Mouse (Mus musculus) liver, embryonic 15.5 days (tissue): ENCODE data around the gene Nkd1. TPM values are rescaled to one million over a fixed set of nuclear protein-coding genes. Genes with fewer than 3 reads are reported as not detected.

Experiments
- ATAC-seq: fragments of 200-750 bp; cut with Nextera tagmentation; 2 replicates; pipeline ENCODE4 v1.8.0; 2017; ENCODE audit warnings: moderate number of reproducible peaks, mild to moderate bottlenecking, moderate library complexity; ENCODE audit not compliant: insufficient read depth
- H3K27ac ChIP-seq: fragments of 300-500 bp; sonication (generic); replicated peaks from 2 replicates; pipeline ENCODE4 v1.5.1; 2015; ENCODE audit warnings: mild to moderate bottlenecking, inconsistent platforms
- H3K27me3 ChIP-seq: fragments of 300-500 bp; sonication (generic); 2 replicates; pipeline ENCODE4 v1.6.1; 2015; ENCODE audit warnings: mild to moderate bottlenecking, inconsistent platforms
- H3K36me3 ChIP-seq: fragments of 300-500 bp; sonication (generic); replicated peaks from 2 replicates; pipeline ENCODE4 v1.6.1; 2015; ENCODE audit warnings: moderate library complexity, mild to moderate bottlenecking, inconsistent platforms
- H3K4me1 ChIP-seq: fragments of 300-500 bp; sonication (generic); replicated peaks from 2 replicates; pipeline ENCODE4 v1.6.1; 2015; ENCODE audit warnings: inconsistent platforms
- H3K4me2 ChIP-seq: fragments of 300-500 bp; sonication (generic); 2 replicates; pipeline ENCODE4 v1.6.1; 2015; ENCODE audit warnings: moderate library complexity, mild to moderate bottlenecking, inconsistent platforms
- H3K4me3 ChIP-seq: fragments of 300-500 bp; sonication (generic); replicated peaks from 2 replicates; pipeline ENCODE4 v1.5.1; 2015; ENCODE audit warnings: mild to moderate bottlenecking, inconsistent platforms
- H3K9ac ChIP-seq: fragments of 300-500 bp; sonication (generic); 2 replicates; pipeline ENCODE4 v1.6.1; 2015; ENCODE audit warnings: moderate library complexity, mild to moderate bottlenecking, inconsistent platforms
- H3K9me3 ChIP-seq: fragments of 300-500 bp; sonication (generic); replicated peaks from 2 replicates; pipeline ENCODE4 v1.6.1; 2016; ENCODE audit warnings: inconsistent platforms
- WGBS: fragments of 180-500 bp; shearing (Covaris S2); methylation state at CpG from one replicate; pipeline ENCODE4 v1.1.7; 2015; ENCODE audit warnings: mixed read lengths; ENCODE audit not compliant: insufficient replicate concordance; 5-methylcytosine and 5-hydroxymethylcytosine counted together
- polyA plus RNA-seq: library from polyadenylated mRNA; unstranded; fragments of >200 nt; fragmentation: Nextera tagmentation; extraction: Ambion mirVana; gene quantifications from 2 replicates; pipeline ENCODE4 v1.2.1, GENCODE M21; 2015

The Nkd1 gene
- polyA plus RNA-seq, 1 experiment from 2014 or later: 1.8 TPM

DNA sequence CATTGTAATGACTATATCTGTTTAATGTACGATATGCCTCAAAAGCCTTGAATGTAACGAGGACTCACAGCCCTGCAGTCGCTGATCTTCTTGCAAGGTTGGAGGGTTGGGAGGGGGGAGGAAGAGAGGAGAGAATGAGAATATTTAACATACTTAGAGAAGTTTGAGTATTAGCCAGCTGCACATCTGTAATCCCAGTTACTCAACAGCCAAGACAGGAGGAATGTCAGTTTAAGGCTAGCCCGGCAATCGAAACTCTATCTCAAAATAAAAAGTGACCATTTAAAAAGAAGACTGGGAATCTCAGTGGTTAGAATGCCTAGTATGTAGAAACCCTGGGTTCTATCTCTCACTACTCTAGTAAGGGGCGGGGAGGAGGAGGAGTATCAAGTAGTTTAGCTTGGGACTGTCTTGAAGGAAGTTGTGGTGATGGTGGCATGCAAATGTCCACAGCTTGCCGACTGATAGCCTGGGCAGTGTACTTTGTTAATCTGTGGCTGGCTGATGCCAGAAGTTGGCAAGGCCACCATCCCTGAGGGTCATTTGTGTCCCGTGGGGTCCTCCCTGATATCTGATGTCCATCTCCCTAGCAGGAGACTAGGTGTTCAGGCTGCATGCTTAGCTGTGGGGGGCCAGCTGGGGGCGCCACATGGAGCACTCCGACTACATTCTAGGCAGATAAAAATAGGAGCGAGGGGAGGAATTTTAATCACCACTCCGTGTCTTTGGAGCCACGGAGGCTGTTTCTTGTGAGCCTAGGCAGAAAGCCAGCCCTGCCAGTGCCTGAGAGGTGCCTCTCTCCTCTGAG lies 46.4 kb downstream of the Nkd1 start:
- Histone ChIP-seq H3K9ac (no peak overlapping the region), H3K36me3 (no peaks in the 10 kb centered on the region), H3K4me2 (no peak overlapping the region), H3K27ac (no peak overlapping the region), H3K9me3 (no peaks in the 10 kb centered on the region), H3K27me3 (0 out of 2 replicates have a peak, but pooled peaks cover 3% of the 10 kb centered on the region), H3K4me1 (0 out of 2 replicates have a peak, but pooled peaks cover 19% of the 10 kb centered on the region), H3K4me3 (no peak overlapping the region)
- 36% methylated on average over 13 of the region's 13 CpGs for WGBS
- no peak for ATAC-seq

DNA sequence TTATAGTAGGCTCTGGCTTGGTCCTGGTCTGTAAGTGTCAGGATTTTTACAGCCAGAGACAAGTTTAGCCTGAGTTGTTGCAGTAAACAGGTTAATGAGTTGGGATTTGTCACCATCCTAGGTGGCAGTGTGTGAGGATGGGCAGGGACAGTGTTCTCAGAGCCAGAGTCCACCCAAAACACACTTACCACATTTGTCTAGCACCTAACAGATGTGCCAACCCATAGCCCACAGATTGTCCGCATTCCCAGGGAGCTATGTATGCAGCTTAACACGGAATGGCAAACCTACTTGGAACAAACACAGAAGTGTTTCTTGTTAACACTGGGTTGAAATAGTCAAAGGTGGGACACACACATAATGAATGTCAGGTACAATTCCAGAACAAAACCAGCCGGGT lies 47.1 kb downstream of the Nkd1 start:
- no peaks in the 10 kb centered on the region for H3K9me3 ChIP-seq
- H3K4me3 ChIP-seq: no peak overlapping the region
- no peak overlapping the region for H3K27ac ChIP-seq
- no peaks in the 10 kb centered on the region for H3K36me3 ChIP-seq
- WGBS: 71% methylated on average over 3 of the region's 3 CpGs
- ATAC-seq: no peak
- H3K9ac ChIP-seq: no peak overlapping the region
- 0 out of 2 replicates have a peak, but pooled peaks cover 3% of the 10 kb centered on the region for H3K27me3 ChIP-seq
- H3K4me1 ChIP-seq: 0 out of 2 replicates have a peak, but pooled peaks cover 19% of the 10 kb centered on the region
- no peak overlapping the region for H3K4me2 ChIP-seq

DNA sequence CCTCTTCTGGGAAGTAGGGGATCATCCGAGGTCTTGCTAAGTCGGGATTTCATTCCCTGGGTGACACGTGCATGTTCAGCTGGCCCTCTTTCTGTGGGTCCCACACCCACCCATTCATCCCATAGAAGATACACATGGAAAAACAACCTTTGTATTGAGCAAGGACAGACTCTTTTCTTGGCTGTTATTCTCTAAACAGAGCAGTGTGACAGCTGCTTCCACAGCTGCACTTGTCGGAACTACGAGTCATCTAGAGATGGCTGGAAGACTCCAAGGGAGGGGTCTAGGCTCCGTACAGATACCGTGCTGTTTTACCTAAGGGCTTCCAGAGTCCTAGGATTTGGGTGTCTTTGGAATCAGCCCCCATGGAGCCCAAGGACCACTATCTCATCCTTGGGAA lies 48.2 kb downstream of the Nkd1 start:
- Histone ChIP-seq H3K36me3 (no peaks in the 10 kb centered on the region), H3K9me3 (no peaks in the 10 kb centered on the region), H3K4me2 (no peak overlapping the region), H3K9ac (no peak overlapping the region), H3K4me1 (0 out of 2 replicates have a peak, but pooled peaks cover 19% of the 10 kb centered on the region), H3K4me3 (no peak overlapping the region), H3K27ac (no peak overlapping the region), H3K27me3 (0 out of 2 replicates have a peak, but pooled peaks cover 3% of the 10 kb centered on the region)
- 55% methylated on average over 7 of the region's 7 CpGs for WGBS
- no peak for ATAC-seq

DNA sequence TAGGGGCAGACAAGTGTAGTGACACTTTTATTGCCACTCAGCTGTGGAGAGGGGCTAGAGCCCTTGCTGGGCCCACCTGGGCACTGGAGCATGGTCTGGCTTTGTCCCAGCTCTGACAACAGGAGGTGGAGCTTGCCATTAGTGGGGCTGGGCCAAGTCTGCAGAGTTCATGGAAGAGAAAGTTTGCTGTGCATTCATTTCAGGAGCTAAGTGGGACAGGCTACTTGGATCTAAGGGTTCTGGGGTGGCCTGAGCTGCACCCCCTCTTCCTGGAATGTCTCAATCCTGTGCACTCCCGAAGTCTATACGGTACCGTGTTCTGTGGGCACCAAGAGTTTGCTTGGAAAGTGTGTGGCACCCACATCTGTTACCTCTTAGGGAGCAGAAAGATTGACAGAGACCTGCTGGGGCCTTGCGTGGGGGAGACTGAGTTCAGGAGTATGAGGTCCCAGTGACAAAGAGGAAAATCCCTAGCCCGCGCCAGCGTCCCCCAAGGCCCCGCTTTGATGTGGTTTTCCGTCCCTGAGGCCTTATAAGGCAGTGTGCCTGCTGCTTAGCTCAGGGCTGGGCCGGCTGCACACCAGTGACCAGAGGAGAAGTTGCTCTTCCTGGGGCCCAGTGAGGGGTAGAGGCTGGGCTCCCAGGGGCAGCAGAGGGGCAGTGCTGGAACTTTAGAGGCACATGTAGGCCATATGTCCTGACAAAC lies 49.3 kb downstream of the Nkd1 start:
- WGBS: 21% methylated on average over 10 of the region's 10 CpGs
- Histone ChIP-seq H3K9ac (no peak overlapping the region), H3K4me1 (0 out of 2 replicates have a peak, but pooled peaks cover 19% of the 10 kb centered on the region), H3K4me3 (no peak overlapping the region), H3K27ac (no peak overlapping the region), H3K4me2 (no peak overlapping the region; the same call in 1 of the 2 replicates), H3K36me3 (no peaks in the 10 kb centered on the region), H3K9me3 (no peaks in the 10 kb centered on the region), H3K27me3 (0 out of 2 replicates have a peak, but pooled peaks cover 3% of the 10 kb centered on the region)
- no peak for ATAC-seq

DNA sequence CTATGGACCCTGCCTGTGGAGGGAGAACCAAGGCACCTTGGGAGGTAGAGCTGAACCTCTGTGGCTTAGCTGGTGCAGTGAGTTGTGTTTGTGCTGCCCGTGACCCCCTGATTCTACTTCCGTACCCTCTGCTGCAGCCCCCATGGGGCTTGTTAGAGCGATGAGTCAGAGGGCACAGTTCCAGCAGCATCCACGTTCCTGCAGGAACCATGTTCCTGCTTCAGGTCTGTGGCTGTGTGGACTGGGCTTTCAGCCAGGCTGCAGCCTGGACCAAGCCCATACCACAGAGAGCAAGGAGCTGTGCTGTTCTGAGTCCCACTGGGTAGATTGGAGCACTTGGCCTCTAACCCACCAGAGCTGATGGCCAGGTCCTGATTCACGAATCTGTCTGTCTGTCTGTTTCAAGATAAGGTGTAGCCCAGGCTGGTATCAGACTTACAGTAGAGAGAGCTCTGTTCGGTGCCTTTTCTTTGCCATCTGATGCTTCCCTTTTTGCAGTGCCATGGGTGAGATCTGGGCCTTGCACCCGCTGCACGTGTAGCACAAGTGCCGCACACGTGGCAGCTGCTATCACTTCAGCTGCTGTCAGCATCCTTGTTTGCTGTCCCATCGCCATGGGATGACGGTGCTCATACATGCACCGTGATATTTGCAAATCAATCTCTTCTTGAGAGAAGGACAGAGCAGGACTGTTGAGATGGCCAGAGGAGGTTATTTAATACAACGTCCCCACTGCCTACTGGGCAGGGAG lies 50.5 kb downstream of the Nkd1 start:
- ATAC-seq: no peak

DNA sequence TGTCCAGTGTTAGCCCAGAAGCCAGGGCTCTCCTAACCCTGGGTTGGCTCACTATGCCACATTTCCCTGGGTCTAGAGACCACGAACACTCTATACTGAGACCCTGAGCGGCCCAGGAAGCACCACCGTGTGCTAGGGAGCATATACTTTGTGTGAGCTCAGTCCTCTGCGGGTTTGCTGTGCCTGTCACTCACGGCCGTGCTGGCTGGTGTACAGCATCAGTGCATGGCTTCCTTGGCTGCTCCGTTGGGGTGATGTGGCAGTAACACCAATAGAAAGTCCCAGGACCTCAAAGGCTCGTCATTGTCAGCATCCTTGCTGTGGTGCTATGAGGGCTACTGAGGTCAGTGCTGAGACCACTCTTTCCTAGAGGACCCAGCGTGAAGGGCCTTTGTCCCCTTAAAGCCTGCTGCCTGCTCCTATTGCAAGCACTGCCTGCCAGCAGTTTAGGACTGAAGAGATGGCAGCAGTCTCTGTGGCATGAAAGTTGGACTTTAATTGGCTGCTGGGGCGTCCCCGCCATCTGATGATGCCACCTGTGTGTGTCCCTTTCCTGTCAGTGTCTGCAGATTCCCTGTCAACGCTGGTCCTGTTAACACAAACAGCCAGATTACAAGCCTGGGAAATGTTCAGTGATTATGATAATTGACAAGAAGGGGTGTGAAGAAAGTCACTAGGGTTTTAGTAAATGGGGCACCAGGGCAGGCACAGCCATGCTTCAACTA lies 51.2 kb downstream of the Nkd1 start:
- Histone ChIP-seq H3K9ac (no peak overlapping the region), H3K4me3 (no peak overlapping the region), H3K4me2 (no peak overlapping the region), H3K4me1 (0 out of 2 replicates have a peak, but pooled peaks cover 19% of the 10 kb centered on the region), H3K9me3 (no peaks in the 10 kb centered on the region), H3K36me3 (no peaks in the 10 kb centered on the region), H3K27me3 (0 out of 2 replicates have a peak, but pooled peaks cover 3% of the 10 kb centered on the region), H3K27ac (no peak overlapping the region)
- ATAC-seq: no peak
- WGBS: 55% methylated on average over 12 of the region's 12 CpGs

More for the DNA sequence above, 50.5 kb downstream of the Nkd1 start:
- Histone ChIP-seq H3K27ac (no peak overlapping the region), H3K9ac (no peak overlapping the region), H3K4me3 (no peak overlapping the region), H3K4me2 (no peak overlapping the region), H3K4me1 (0 out of 2 replicates have a peak, but pooled peaks cover 19% of the 10 kb centered on the region), H3K27me3 (0 out of 2 replicates have a peak, but pooled peaks cover 3% of the 10 kb centered on the region), H3K36me3 (no peaks in the 10 kb centered on the region), H3K9me3 (no peaks in the 10 kb centered on the region)
- 55% methylated on average over 14 of the region's 14 CpGs for WGBS

DNA sequence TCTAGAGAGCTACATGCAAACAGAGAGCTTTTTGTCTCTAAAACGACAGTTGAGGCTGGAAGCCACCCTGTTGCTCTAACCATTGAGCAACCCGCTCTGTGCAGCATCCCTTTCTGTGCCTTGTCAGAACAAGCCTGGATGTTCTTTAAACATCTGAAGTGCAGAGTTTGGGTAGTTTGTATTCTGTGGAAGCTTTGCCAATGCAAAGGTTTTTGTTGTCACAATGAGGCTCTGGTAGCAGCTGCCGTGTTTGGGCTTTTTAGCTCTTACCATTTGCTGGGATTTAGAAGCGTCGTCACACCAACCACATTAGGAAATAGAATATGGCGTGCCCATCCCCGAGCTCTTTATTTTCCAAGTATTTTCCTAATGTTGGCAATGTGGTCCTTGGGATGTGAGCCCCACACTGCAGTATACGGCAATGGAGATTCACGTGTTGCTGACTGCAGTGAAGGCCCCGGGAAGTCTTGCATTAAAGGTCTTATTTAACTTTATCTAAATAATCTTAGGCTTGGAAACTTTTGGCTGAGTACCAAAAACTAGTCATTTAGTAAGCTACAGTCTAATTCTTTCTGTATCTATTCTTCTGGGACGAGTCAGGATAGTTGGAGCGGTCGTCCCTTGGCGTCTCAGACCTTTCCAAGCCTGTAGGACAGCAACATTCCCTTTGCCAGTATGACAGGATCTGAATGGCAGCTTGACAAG lies 51.9 kb downstream of the Nkd1 start:
- 70% methylated on average over 14 of the region's 14 CpGs for WGBS
- Histone ChIP-seq H3K27me3 (0 out of 2 replicates have a peak, but pooled peaks cover 3% of the 10 kb centered on the region), H3K9ac (no peak overlapping the region), H3K4me3 (no peak overlapping the region), H3K27ac (no peak overlapping the region), H3K9me3 (no peaks in the 10 kb centered on the region), H3K36me3 (no peaks in the 10 kb centered on the region), H3K4me2 (no peak overlapping the region), H3K4me1 (0 out of 2 replicates have a peak, but pooled peaks cover 14% of the 10 kb centered on the region)
- no peak for ATAC-seq

DNA sequence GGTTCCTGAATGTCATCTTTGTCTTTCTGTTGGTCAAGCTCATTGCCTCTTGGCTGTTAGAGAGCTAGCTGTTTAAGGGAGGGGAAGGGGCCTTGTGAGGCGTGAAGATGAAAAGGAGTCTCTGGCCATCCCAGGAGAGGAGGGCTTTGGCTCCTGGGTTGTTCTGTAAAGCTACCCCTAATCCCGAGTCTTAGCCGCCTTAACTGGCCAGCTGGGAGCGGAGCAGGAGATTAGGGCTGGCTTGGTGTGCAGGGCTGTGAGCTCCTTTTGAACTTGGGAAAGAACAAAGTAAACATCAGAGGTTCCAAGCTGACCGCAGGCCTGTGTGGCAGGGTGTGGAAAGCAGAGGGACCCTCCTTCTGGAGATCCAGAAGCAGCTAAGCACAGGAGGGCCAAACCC lies 53.8 kb downstream of the Nkd1 start:
- Histone ChIP-seq H3K4me2 (no peak overlapping the region), H3K9me3 (no peaks in the 10 kb centered on the region)

DNA sequence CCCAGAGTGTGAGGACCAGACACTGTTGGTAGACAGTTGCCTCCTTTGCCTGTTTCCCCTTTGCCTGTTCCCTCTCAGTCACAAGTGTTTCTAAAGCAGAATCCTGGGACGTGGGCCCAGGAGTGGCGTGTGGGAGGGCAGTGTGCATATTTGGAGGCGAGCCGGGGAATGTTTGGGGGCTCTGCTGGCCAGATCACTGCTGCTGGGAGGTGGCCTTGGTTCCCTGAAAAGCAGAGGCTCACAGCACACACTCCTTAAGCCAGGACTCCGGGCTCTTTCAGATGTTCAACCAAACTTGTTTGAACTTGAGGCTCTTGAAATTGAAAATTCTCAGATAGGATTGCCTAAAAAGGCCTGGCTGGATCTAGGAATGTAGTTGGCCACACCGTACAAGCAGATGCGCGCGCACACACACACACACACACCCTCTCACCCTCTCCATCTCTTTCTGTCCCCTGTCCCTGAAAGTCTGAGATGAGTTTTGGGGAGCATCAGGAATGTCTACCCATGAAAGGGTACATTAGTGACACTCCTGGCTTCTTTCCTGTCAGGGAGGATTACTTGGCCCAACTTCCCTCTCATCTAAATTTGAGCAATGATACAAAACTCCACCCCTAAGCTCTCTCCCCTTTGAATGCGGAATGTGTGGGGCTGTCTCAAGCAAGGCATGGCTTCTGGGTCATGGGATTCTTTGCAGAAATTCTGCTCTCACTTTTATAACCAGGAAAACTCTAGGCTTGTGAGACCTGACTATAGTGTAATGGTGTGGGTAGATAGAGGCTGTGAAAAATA lies 55.4 kb downstream of the Nkd1 start:
- H3K9me3 ChIP-seq: no peaks in the 10 kb centered on the region
- 57% methylated on average over 10 of the region's 10 CpGs for WGBS
- H3K36me3 ChIP-seq: no peaks in the 10 kb centered on the region
- no peak overlapping the region for H3K4me3 ChIP-seq
- H3K27ac ChIP-seq: no peak overlapping the region
- no peak overlapping the region for H3K4me2 ChIP-seq
- 0 out of 2 replicates have a peak, but pooled peaks cover 3% of the 10 kb centered on the region for H3K4me1 ChIP-seq
- no peak for ATAC-seq
- no peak overlapping the region for H3K9ac ChIP-seq
- no peaks in the 10 kb centered on the region for H3K27me3 ChIP-seq

More for the DNA sequence above, 53.8 kb downstream of the Nkd1 start:
- Histone ChIP-seq H3K27me3 (no peaks in the 10 kb centered on the region), H3K4me3 (no peak overlapping the region), H3K4me1 (0 out of 2 replicates have a peak, but pooled peaks cover 14% of the 10 kb centered on the region), H3K9ac (no peak overlapping the region), H3K27ac (no peak overlapping the region), H3K36me3 (no peaks in the 10 kb centered on the region)
- WGBS: 57% methylated on average over 5 of the region's 5 CpGs
- no peak for ATAC-seq
